Mouse (Mus musculus) gastrocnemius, postnatal 36 days (tissue): ENCODE results near the gene Polr1b. TPM values are rescaled to one million over a fixed set of nuclear protein-coding genes. Genes with fewer than 3 reads are reported as not detected.

Experiments
- DNase-seq, 2 experiments: peaks; one replicate each; pipeline ENCODE4 v3.0.0; 2022
- intact Hi-C: fragments of 180-260 bp; cut with DNase I; formaldehyde crosslinking; loops from one replicate; pipeline ENCODE4 v1.15.1; 2025
- total RNA-seq, 2 experiments: library from RNA; stranded (reverse); gene quantifications; 2 replicates each; pipeline ENCODE4 v1.2.3; 2021

The Polr1b gene
- total RNA-seq, 2 experiments from 2014 or later, result 8.9 to 11.7 TPM

GRCm38 (mm10) chr2:129115706-129116367, 15.0 kb downstream of the Polr1b start:
- no peak for DNase-seq

GRCm38 (mm10) chr2:129116368-129116739, 15.6 kb downstream of the Polr1b start:
- intact Hi-C loops, result no loop called here
- no peak for DNase-seq

More at GRCm38 (mm10) chr2:129115706-129116367, 15.0 kb downstream of the Polr1b start:
- intact Hi-C loops, result no loop called here

- no peak for DNase-seq
- intact Hi-C loops, result no loop called here
Measured at GRCm38 (mm10) chr2:129118061-129118460, 17.3 kb downstream of the Polr1b start.

GRCm38 (mm10) chr2:129121986-129122385, 21.2 kb downstream of the Polr1b start:
- DNase-seq, result no peak
- intact Hi-C loops, result no loop called here

GRCm38 (mm10) chr2:129129412-129129929, 28.7 kb downstream of the Polr1b start, which contains the start of gene Chchd5:
Chchd5 (plus strand) TSS chr2:129129700.
- DNase-seq, result peak; percentile 84 to 85
- intact Hi-C loops, result no loop called here

- intact Hi-C loops, result loop anchor here (5.0 kb wide), 1 partner anchor 62 kb away; no protein-coding TSS in a partner anchor
- peak in 1 of 2 experiments; percentile 19 for DNase-seq
Measured at GRCm38 (mm10) chr2:129129987-129130545, 29.3 kb downstream of the Polr1b start.

- DNase-seq, result no peak
- intact Hi-C loops, result loop anchor here (5.0 kb wide), 1 partner anchor 62 kb away; no protein-coding TSS in a partner anchor
Measured at GRCm38 (mm10) chr2:129130776-129131175, 30.0 kb downstream of the Polr1b start.

- intact Hi-C loops, result loop anchor here (5.0 kb wide), 1 partner anchor 60 kb away; no protein-coding TSS in a partner anchor
- DNase-seq, result no peak
Measured at GRCm38 (mm10) chr2:129132231-129132630, 31.4 kb downstream of the Polr1b start.

GRCm38 (mm10) chr2:129133006-129133805, 32.4 kb downstream of the Polr1b start:
- intact Hi-C loops, result loop anchor here (5.0 kb wide), 1 partner anchor 59 kb away; no protein-coding TSS in a partner anchor
- DNase-seq, result no peak

- intact Hi-C loops, result no loop called here
- DNase-seq, result no peak
Measured at GRCm38 (mm10) chr2:129139906-129140305, 39.1 kb downstream of the Polr1b start.

- intact Hi-C loops, result no loop called here
- DNase-seq, result no peak
Measured at GRCm38 (mm10) chr2:129148836-129149235, 48.0 kb downstream of the Polr1b start.

GRCm38 (mm10) chr2:129150386-129150785, 49.6 kb downstream of the Polr1b start:
- no peak for DNase-seq
- intact Hi-C loops, result no loop called here

GRCm38 (mm10) chr2:129151111-129151510, 50.3 kb downstream of the Polr1b start:
- intact Hi-C loops, result no loop called here
- no peak for DNase-seq

- intact Hi-C loops, result no loop called here
- no peak for DNase-seq
Measured at GRCm38 (mm10) chr2:129152751-129153150, 52.0 kb downstream of the Polr1b start.

- DNase-seq, result no peak
- intact Hi-C loops, result no loop called here
Measured at GRCm38 (mm10) chr2:129164815-129165214, 64.0 kb downstream of the Polr1b start.

GRCm38 (mm10) chr2:129166466-129167463, 66.0 kb downstream of the Polr1b start:
- intact Hi-C loops, result no loop called here
- DNase-seq, result no peak

- no peak for DNase-seq
- intact Hi-C loops, result no loop called here
Measured at GRCm38 (mm10) chr2:129173386-129173785, 72.6 kb downstream of the Polr1b start.

GRCm38 (mm10) chr2:129174474-129174873, 73.7 kb downstream of the Polr1b start:
- intact Hi-C loops, result loop anchor here (1.0 kb wide), 1 partner anchor 85 kb away; no protein-coding TSS in a partner anchor
- DNase-seq, result peak; percentile 15 to 18

GRCm38 (mm10) chr2:129175636-129176035, 74.8 kb downstream of the Polr1b start:
- intact Hi-C loops, result no loop called here
- no peak for DNase-seq
